Mouse (Mus musculus): Measurements from ENCODE around the gene Olr1. TPM values are rescaled to one million over a fixed set of nuclear protein-coding genes. Genes with fewer than 3 reads are reported as not detected.

Olr1 gene
- not detected for total RNA-seq (2023)

GRCm38 (mm10) chr6:129507024-129507423 is at the start of gene Olr1:
Olr1 (minus strand) TSS chr6:129507165.

DNA sequence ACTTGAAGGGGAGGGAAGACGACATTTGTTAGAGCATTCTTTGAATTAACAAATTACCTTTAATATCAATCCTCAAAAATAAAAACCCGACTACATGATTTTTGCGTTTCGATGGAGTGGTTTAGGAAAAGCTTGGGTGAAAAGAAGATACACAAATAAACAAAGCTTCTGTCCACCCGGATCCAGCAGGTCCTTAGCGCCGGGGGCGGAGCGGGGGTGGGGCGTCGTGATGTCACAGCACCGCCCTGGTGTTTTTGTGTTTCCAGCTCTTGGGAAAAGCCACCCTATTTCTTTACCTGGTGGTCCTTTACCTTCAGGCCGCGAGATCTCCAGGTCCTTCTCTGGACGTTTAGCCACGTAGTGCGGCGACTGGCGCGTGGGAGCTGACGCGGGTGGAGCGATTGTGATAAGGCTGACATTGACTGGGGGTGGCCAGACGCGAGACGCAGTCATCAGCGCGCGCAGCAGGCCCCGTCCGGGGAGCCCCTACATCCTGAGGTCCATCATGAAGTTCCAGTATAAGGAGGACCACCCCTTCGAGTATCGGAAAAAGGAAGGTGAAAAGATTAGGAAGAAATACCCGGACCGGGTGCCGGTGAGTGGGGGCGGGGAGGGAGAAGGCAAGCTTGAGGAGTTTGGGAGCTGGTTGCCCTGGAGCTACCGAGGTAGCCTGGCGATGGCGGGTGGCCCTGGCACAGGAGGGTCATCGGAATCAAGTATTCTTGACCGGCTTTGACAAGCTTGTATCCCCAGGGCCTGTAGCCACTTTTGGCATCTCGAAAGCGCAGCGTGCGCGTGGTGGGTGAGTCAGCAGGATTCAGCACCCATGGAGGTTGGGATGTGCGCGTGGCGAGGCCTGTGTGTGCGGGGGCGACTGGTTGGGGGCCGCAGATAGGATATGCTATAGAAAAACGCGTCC is 26.2 kb upstream of the Olr1 start, which contains the start of gene Gabarapl1:
Gene Gabarapl1, plus strand, starts transcription at position 219 of the 919 bp plus-strand sequence.

GRCm38 (mm10) chr6:129512367-129512766 is 5.4 kb upstream of the Olr1 start, which contains the start of gene Tmem52b:
Tmem52b (plus strand) TSS chr6:129512555.

GRCm38 (mm10) chr6:129451411-129452039 is 55.4 kb downstream of the Olr1 start, which contains the start of gene Clec1a:
Clec1a (minus strand) TSS chr6:129452000.

Other genes starting within 250 kb of the Olr1 start
- 100 to 1,000 TPM; 195 to 249 TPM for gene Cd69, start 231.7 kb downstream of the Olr1 start, total RNA-seq (2023)
- not detected for gene 4922502D21Rik, start 175.4 kb downstream of the Olr1 start, total RNA-seq (2023)
- gene Clec12a, start 164.5 kb downstream of the Olr1 start, total RNA-seq (2023): under 1 TPM; 0.50 to 0.96 TPM
- gene Clec12b, start 121.3 kb downstream of the Olr1 start, total RNA-seq (2023): not detected
- gene Clec1b, start 109.9 kb downstream of the Olr1 start, total RNA-seq (2023): under 1 TPM in 1 of 2 experiments, not detected in 1; 0.12 TPM
- gene Clec9a, start 98.3 kb downstream of the Olr1 start, total RNA-seq (2023): 1 to 10 TPM; 1.3 to 4.2 TPM
- not detected for gene Clec1a, start 55.2 kb downstream of the Olr1 start, total RNA-seq (2023)
- not detected for gene Tmem52b, start 5.4 kb upstream of the Olr1 start, total RNA-seq (2023)
- gene Gabarapl1, start 26.0 kb upstream of the Olr1 start, total RNA-seq (2023): 10 to 100 TPM; 11.3 to 13.9 TPM
- 10 to 100 TPM in 1 of 2 experiments, 1 to 10 TPM in 1; 6.9 to 11.7 TPM for gene Klre1, start 70.7 kb upstream of the Olr1 start, total RNA-seq (2023)
- 100 to 1,000 TPM; 149 to 163 TPM for gene Klrd1, start 84.6 kb upstream of the Olr1 start, total RNA-seq (2023)
- 10 to 100 TPM; 10.7 to 20.5 TPM for gene Klrk1, start 116.7 kb upstream of the Olr1 start, total RNA-seq (2023)
- 1 to 10 TPM; 1.3 to 2.2 TPM for gene Klrc3, start 136.2 kb upstream of the Olr1 start, total RNA-seq (2023)
- gene Klrc2, start 153.5 kb upstream of the Olr1 start, total RNA-seq (2023): 1 to 10 TPM; 3.3 to 5.8 TPM
- gene Klrc1, start 171.8 kb upstream of the Olr1 start, total RNA-seq (2023): 10 to 100 TPM in 1 of 2 experiments, 1 to 10 TPM in 1; 9.2 to 13.7 TPM
- gene Klri1, start 210.0 kb upstream of the Olr1 start, total RNA-seq (2023): 1 to 10 TPM in 1 of 2 experiments, under 1 TPM in 1; 0.71 to 3.6 TPM
- 1 to 10 TPM in 1 of 2 experiments, under 1 TPM in 1; 0.59 to 1.5 TPM for gene Klri2, start 233.3 kb upstream of the Olr1 start, total RNA-seq (2023)